Mouse (Mus musculus) C2C12 (cell line): ENCODE results near the gene Ttll7.

Experiments
- CTCF ChIP-seq: IDR thresholded peaks from one replicate; pipeline ENCODE4 v1.5.1; 2011; ENCODE audit not compliant: control insufficient read depth, insufficient read depth, insufficient read length
- MAX ChIP-seq: IDR thresholded peaks from one replicate; pipeline ENCODE4 v1.6.1; 2011; ENCODE audit warnings: mild to moderate bottlenecking, control low read depth
- USF1 ChIP-seq: IDR thresholded peaks from one replicate; pipeline ENCODE4 v1.6.1; 2011; ENCODE audit warnings: low read depth, mild to moderate bottlenecking, control low read depth, moderate library complexity

DNA sequence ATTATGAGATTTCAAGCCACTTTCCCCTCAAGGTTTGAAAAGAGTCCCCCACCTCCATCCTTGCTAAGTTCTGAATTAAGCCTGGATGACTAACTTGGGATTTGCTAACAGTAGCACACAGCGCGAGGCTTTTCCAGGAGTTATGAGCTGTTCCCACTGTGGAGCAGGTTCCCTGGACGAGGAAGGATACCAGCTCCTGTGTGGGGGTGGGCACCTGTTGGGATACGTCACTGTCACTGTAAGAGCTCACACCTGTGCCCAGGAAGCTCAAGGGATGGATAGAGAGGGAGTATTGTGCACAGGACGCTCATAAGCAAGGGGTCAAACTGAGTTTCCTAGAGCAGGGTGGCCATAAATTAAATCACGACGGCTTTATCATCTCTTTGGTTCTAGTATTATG lies 115.1 kb downstream of the Ttll7 start:
- TF ChIP-seq CTCF (no peak), MAX (no peak), USF1 (no peak)
